In the genomic region with DNA sequence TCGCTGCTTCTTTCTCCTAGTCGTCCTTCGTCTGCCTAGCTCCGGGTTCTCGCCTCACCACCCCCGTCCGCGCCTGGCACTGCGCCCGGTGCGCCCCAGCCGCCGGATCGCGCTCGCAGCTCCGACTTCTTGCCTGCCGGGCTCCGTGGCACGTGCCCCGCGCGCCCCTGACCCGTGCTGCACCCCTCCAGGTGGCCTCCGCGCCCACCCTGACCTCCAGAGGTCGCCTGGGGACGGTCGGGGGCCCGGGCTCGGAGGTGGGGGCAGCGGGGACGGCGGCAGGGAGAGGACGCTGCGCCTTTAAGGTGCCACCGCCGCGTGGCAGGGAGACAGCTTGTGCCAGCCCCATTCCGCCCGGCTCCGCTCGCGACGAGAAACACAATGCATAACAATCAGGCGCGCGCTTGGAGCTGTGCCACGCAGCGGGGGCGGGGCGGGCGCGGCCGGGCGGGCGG, we compare ENCODE assay signal across 9 mouse cellular contexts. TPM values are rescaled to one million over a fixed set of nuclear protein-coding genes. Genes with fewer than 3 reads are reported as not detected.
DNase-seq lines count a peak whose midpoint lies in the region; ATAC-seq and TF ChIP-seq lines count a peak whose summit lies in the region.
"Had no signal": no experiment of that assay in that cellular context is flagged by ENCODE, and none has a peak within 500 bp of the region (broad histone marks: within the 10 kb centered on the region; RNA-seq: fewer than 3 reads in every experiment).

No protein-coding gene starts in this region.

- intact Hi-C loops in left cerebral cortex, postnatal 25 days (cut with DNase I): no loop called here

- no peak for ATAC-seq in embryonic facial prominence, embryonic 13.5 days (ENCODE audit: insufficient number of reproducible peaks, insufficient read depth, low FRiP score, low TSS enrichment, low read depth)
- no peak for ATAC-seq in hindbrain, embryonic 12.5 days (ENCODE audit: low FRiP score)
- ATAC-seq in midbrain, embryonic 16.5 days: no peak

- DNase-seq in adrenal gland, adult (ENCODE audit: inconsistent age in 2 of 2, low spot score in 1 of 2): peak; percentile 47 to 78
- no peak for DNase-seq in adrenal gland, postnatal 4 days (ENCODE audit: low spot score in 2 of 2)
- DNase-seq in ES-E14 (ENCODE audit: low read depth, low spot score): no peak
- peak; percentile 85 to 91 for DNase-seq in left cerebral cortex, postnatal 25 days (ENCODE audit: low spot score in 2 of 2)
- no peak for DNase-seq in natural killer cell, adult 2 months (ENCODE audit: low spot score in 2 of 2)

- peak overlapping the region; percentile 65 to 66 for H3K4me3 ChIP-seq in ES-E14 (ENCODE audit: insufficient read depth in 1 of 2, low read depth in 1 of 2, low read length in 2 of 2, poor library complexity in 1 of 2, severe bottlenecking in 1 of 2)
- H3K4me3 ChIP-seq in embryonic facial prominence, embryonic 13.5 days: peak overlapping the region; percentile 53
- peak overlapping the region; percentile 47 for H3K4me3 ChIP-seq in hindbrain, embryonic 12.5 days
- H3K4me3 ChIP-seq in midbrain, embryonic 16.5 days (ENCODE audit: low read depth, low read length): peak overlapping the region; percentile 62

- H3K27me3 ChIP-seq in embryonic facial prominence, embryonic 13.5 days: peaks cover 89% of the 10 kb centered on the region
- peaks cover 94% of the 10 kb centered on the region for H3K27me3 ChIP-seq in hindbrain, embryonic 12.5 days
- H3K27me3 ChIP-seq in midbrain, embryonic 16.5 days (ENCODE audit: control insufficient read depth, insufficient read depth, low read depth, low read length): peaks cover 69% of the 10 kb centered on the region

- no peak overlapping the region for H3K27ac ChIP-seq in ES-E14 (ENCODE audit: insufficient read depth, low read depth, low read length, poor library complexity, severe bottlenecking)
- no peak overlapping the region for H3K27ac ChIP-seq in embryonic facial prominence, embryonic 13.5 days
- peak overlapping the region; percentile 79 for H3K27ac ChIP-seq in hindbrain, embryonic 12.5 days
- peak overlapping the region; percentile 81 for H3K27ac ChIP-seq in midbrain, embryonic 16.5 days (ENCODE audit: low read length)

- H3K9me3 ChIP-seq in ES-E14 (ENCODE audit: control insufficient read depth, insufficient read depth, low read depth, low read length): no peaks in the 10 kb centered on the region
- H3K9me3 ChIP-seq in embryonic facial prominence, embryonic 13.5 days: no peaks in the 10 kb centered on the region
- no peaks in the 10 kb centered on the region for H3K9me3 ChIP-seq in hindbrain, embryonic 12.5 days (replicated peaks)
- H3K9me3 ChIP-seq in midbrain, embryonic 16.5 days (replicated peaks; ENCODE audit: control insufficient read depth, low read length, poor library complexity, severe bottlenecking): no peaks in the 10 kb centered on the region

- under 1% methylated on average over 42 of the region's 57 CpGs for WGBS in embryonic facial prominence, embryonic 13.5 days
- 1% methylated on average over 46 of the region's 57 CpGs for WGBS in hindbrain, embryonic 12.5 days
- WGBS in midbrain, embryonic 16.5 days: under 1% methylated on average over 46 of the region's 57 CpGs

- H3K4me2 ChIP-seq in embryonic facial prominence, embryonic 13.5 days: peak overlapping the region; percentile 90
- peak overlapping the region; percentile 90 for H3K4me2 ChIP-seq in hindbrain, embryonic 12.5 days (replicated peaks)
- H3K4me2 ChIP-seq in midbrain, embryonic 16.5 days (ENCODE audit: low read length): peak overlapping the region; percentile 98

- in situ Hi-C loops in ES-E14 (cut with MboI; ENCODE audit: low sequenced_read_pairs in 2 of 2, unreplicated experiment in 2 of 2): no loop called here

- H3K9ac ChIP-seq in ES-E14 (ENCODE audit: insufficient read depth, low read depth, low read length, poor library complexity, severe bottlenecking): peak overlapping the region; percentile 24
- H3K9ac ChIP-seq in embryonic facial prominence, embryonic 13.5 days: peak overlapping the region; percentile 71
- H3K9ac ChIP-seq in hindbrain, embryonic 12.5 days: peak overlapping the region; percentile 67
- H3K9ac ChIP-seq in midbrain, embryonic 16.5 days (ENCODE audit: low read depth, low read length): peak overlapping the region; percentile 66

- peaks cover 0 to 19% of the 10 kb centered on the region in 2 experiments; a peak in 2 of 4 replicates for H3K4me1 ChIP-seq in ES-E14 (ENCODE audit: control insufficient read depth in 2 of 2, insufficient read depth in 2 of 2, low read length in 2 of 2, poor library complexity in 1 of 2)
- peaks cover 36% of the 10 kb centered on the region for H3K4me1 ChIP-seq in embryonic facial prominence, embryonic 13.5 days
- peaks cover 48% of the 10 kb centered on the region for H3K4me1 ChIP-seq in hindbrain, embryonic 12.5 days
- peaks cover 14% of the 10 kb centered on the region for H3K4me1 ChIP-seq in midbrain, embryonic 16.5 days (ENCODE audit: control insufficient read depth, insufficient read depth, low read length)

- H3K36me3 ChIP-seq in ES-E14 (ENCODE audit: control insufficient read depth, insufficient read depth, low read length, poor library complexity, severe bottlenecking): no peaks in the 10 kb centered on the region
- no peaks in the 10 kb centered on the region for H3K36me3 ChIP-seq in embryonic facial prominence, embryonic 13.5 days
- no peaks in the 10 kb centered on the region for H3K36me3 ChIP-seq in hindbrain, embryonic 12.5 days
- H3K36me3 ChIP-seq in midbrain, embryonic 16.5 days (ENCODE audit: control insufficient read depth, insufficient read depth, low read length): no peaks in the 10 kb centered on the region

TF ChIP-seq in ES-E14, 5 proteins besides CTCF, POLR2A, EP300 and RAD21:
- no peak for TF ChIP-seq MAFK (IDR thresholded peaks at IDR 0.05; ENCODE audit: insufficient read depth, low read depth, low read length)
- TF ChIP-seq ZC3H11A (IDR thresholded peaks at IDR 0.05; ENCODE audit: borderline replicate concordance, low read depth, low read length): no peak
- no peak for TF ChIP-seq ZNF384 (IDR thresholded peaks at IDR 0.05; ENCODE audit: low read depth, low read length)
- TF ChIP-seq HCFC1 (IDR thresholded peaks at IDR 0.05; ENCODE audit: borderline replicate concordance, insufficient read depth, low read length): no peak
- TF ChIP-seq CHD2 (IDR thresholded peaks at IDR 0.05; ENCODE audit: low read depth, low read length): no peak

RNA-seq across cellular contexts. Expression of gene Neurod2, which starts 9.1 kb away (rescaled TPM):
- total RNA-seq in adrenal gland, postnatal 4 days (2021): under 1 TPM in 1 of 2 experiments, not detected in 1; 0.34 TPM
- total RNA-seq in ES-E14 (2012; rRNA removed): not detected in 2 replicates
- 0.17 and 0.48 TPM in 2 replicates for polyA plus RNA-seq in embryonic facial prominence, embryonic 13.5 days (2015; fragmentation: Nextera tagmentation; extraction: Ambion mirVana)
- 7.2 and 10.2 TPM in 2 replicates for polyA plus RNA-seq in hindbrain, embryonic 12.5 days (2016; fragmentation: Nextera tagmentation; extraction: Ambion mirVana)
- 10 to 100 TPM; 57.3 to 64.3 TPM for total RNA-seq in left cerebral cortex, postnatal 25 days (2021)
- polyA plus RNA-seq in midbrain, embryonic 16.5 days (2015; fragmentation: Nextera tagmentation; extraction: Ambion mirVana): 4.5 and 5.6 TPM in 2 replicates
- total RNA-seq: gastrocnemius, postnatal 4 days had no signal

RNA-seq across cellular contexts. Expression of gene Ppp1r1b, which starts 9.7 kb away (rescaled TPM):
- 1 to 10 TPM; 1.3 to 1.9 TPM for total RNA-seq in adrenal gland, postnatal 4 days (2021)
- total RNA-seq in ES-E14 (2012; rRNA removed): 0.22 and 0.79 TPM in 2 replicates
- 1.2 and 2.0 TPM in 2 replicates for polyA plus RNA-seq in embryonic facial prominence, embryonic 13.5 days (2015; fragmentation: Nextera tagmentation; extraction: Ambion mirVana)
- 0.37 and 0.52 TPM in 2 replicates for polyA plus RNA-seq in hindbrain, embryonic 12.5 days (2016; fragmentation: Nextera tagmentation; extraction: Ambion mirVana)
- total RNA-seq in left cerebral cortex, postnatal 25 days (2021): 100 to 1,000 TPM; 141 to 380 TPM
- polyA plus RNA-seq in midbrain, embryonic 16.5 days (2015; fragmentation: Nextera tagmentation; extraction: Ambion mirVana): 2.4 and 2.9 TPM in 2 replicates

RNA-seq across cellular contexts. Expression of gene Stard3, which starts 19.6 kb away (rescaled TPM):
- 10 to 100 TPM; 30.3 to 30.9 TPM for total RNA-seq in adrenal gland, postnatal 4 days (2021)
- 40.2 and 59.8 TPM in 2 replicates for total RNA-seq in ES-E14 (2012; rRNA removed)
- polyA plus RNA-seq in embryonic facial prominence, embryonic 13.5 days (2015; fragmentation: Nextera tagmentation; extraction: Ambion mirVana): 38.3 and 42.3 TPM in 2 replicates
- polyA plus RNA-seq in hindbrain, embryonic 12.5 days (2016; fragmentation: Nextera tagmentation; extraction: Ambion mirVana): 49.0 and 50.0 TPM in 2 replicates
- 10 to 100 TPM; 34.1 to 36.8 TPM for total RNA-seq in left cerebral cortex, postnatal 25 days (2021)
- 32.9 and 37.0 TPM in 2 replicates for polyA plus RNA-seq in midbrain, embryonic 16.5 days (2015; fragmentation: Nextera tagmentation; extraction: Ambion mirVana)

RNA-seq across cellular contexts. Expression of gene Tcap, which starts 45.1 kb away (rescaled TPM):
- 10 to 100 TPM in 1 of 2 experiments, 1 to 10 TPM in 1; 8.6 to 16.7 TPM for total RNA-seq in adrenal gland, postnatal 4 days (2021)
- total RNA-seq in ES-E14 (2012; rRNA removed): 0.26 and 0.45 TPM in 2 replicates
- 0.89 and 1.1 TPM in 2 replicates for polyA plus RNA-seq in embryonic facial prominence, embryonic 13.5 days (2015; fragmentation: Nextera tagmentation; extraction: Ambion mirVana)
- polyA plus RNA-seq in hindbrain, embryonic 12.5 days (2016; fragmentation: Nextera tagmentation; extraction: Ambion mirVana): 0.31 and 1.7 TPM in 2 replicates
- 10 to 100 TPM in 1 of 2 experiments, 1 to 10 TPM in 1; 9.3 to 11.6 TPM for total RNA-seq in left cerebral cortex, postnatal 25 days (2021)
- 0.22 TPM in 1 of 2 replicates, not detected in the other for polyA plus RNA-seq in midbrain, embryonic 16.5 days (2015; fragmentation: Nextera tagmentation; extraction: Ambion mirVana)

RNA-seq across cellular contexts. Expression of gene Pnmt, which starts 47.7 kb away (rescaled TPM):
- 100 to 1,000 TPM; 686 to 903 TPM for total RNA-seq in adrenal gland, postnatal 4 days (2021)
- 0.36 TPM in 1 of 2 replicates, not detected in the other for total RNA-seq in ES-E14 (2012; rRNA removed)
- 0.45 and 1.3 TPM in 2 replicates for polyA plus RNA-seq in embryonic facial prominence, embryonic 13.5 days (2015; fragmentation: Nextera tagmentation; extraction: Ambion mirVana)
- 1.0 and 1.1 TPM in 2 replicates for polyA plus RNA-seq in hindbrain, embryonic 12.5 days (2016; fragmentation: Nextera tagmentation; extraction: Ambion mirVana)
- under 1 TPM; 0.39 to 0.73 TPM for total RNA-seq in left cerebral cortex, postnatal 25 days (2021)
- 1.5 and 1.7 TPM in 2 replicates for polyA plus RNA-seq in midbrain, embryonic 16.5 days (2015; fragmentation: Nextera tagmentation; extraction: Ambion mirVana)

Comparison
In these comparisons a context has a peak if more than half of its experiments do, and no peak if none do; other contexts are left out.
1. DNase-seq: peak in adrenal gland, adult (2 of 2) and left cerebral cortex, postnatal 25 days (2 of 2); none in adrenal gland, postnatal 4 days (0 of 2), ES-E14 (single experiment) and natural killer cell, adult 2 months (0 of 2).
2. H3K27ac ChIP-seq: peak in hindbrain, embryonic 12.5 days (single experiment) and midbrain, embryonic 16.5 days (single experiment); none in ES-E14 (single experiment) and embryonic facial prominence, embryonic 13.5 days (single experiment).
3. RNA of gene Neurod2, which starts 9.1 kb away (total RNA-seq): 57.3 to 64.3 TPM in left cerebral cortex, postnatal 25 days; 0.34 TPM in adrenal gland, postnatal 4 days and not detected in ES-E14; every median in the first group is over 10 times any median in the second.
4. RNA of gene Ppp1r1b, which starts 9.7 kb away (total RNA-seq): 141 to 380 TPM in left cerebral cortex, postnatal 25 days; 1.3 to 1.9 TPM in adrenal gland, postnatal 4 days and 0.22 to 0.79 TPM in ES-E14; every median in the first group is over 10 times any median in the second.
5. Peak in every context shown above with its lines, with median percentiles within 50 percentile points of each other: H3K4me3 ChIP-seq, H3K9ac ChIP-seq and H3K4me2 ChIP-seq.